Mouse (Mus musculus): ENCODE measurements at regions not wholly inside any gene's neighbourhood (a gene's known extent, or its start where the extent isn't known, plus 50 kb on each side); places are given as distances from the start of the nearest gene placed in this dataset.

DNA sequence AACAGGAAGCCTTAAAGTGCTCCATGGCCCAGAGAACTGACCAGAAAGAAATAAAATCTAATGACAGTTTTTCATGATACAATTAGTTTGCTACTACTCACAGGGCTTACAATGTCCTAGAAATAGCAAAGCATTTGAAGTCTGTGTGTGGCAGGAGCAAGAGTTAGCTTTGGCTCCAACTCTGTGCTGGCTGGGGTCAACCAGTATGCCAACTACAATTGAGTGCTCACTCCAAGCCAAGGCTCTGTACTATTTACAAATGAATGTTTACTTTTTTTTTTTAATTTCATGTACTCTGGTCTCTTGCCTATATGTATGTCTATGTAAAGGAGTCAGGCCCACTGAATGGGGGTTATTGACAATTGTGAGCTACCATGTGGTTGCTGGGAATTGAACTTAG lies 75.7 kb upstream of the Jak1 start:
- DNase-seq = no peak

DNA sequence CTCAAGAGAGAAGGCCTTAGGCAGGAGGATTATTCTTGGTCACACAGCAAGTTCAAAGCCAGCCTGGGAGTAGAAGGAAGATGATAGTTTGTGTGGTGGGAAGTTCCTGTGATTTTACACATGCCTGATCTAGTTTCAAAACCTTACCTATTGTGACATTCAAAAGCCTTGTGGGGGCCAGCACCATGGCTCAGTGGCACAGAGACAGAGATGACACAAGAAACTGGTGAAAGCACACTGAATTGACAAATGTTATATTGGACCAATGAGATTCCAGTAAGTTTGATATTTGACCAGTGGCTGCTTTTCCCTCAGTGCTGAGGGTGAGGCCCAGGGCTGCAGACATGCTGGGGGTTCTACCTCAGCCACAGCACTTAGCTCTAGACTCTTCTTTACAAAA lies 73.1 kb upstream of the Jak1 start:
- DNase-seq = no peak

DNA sequence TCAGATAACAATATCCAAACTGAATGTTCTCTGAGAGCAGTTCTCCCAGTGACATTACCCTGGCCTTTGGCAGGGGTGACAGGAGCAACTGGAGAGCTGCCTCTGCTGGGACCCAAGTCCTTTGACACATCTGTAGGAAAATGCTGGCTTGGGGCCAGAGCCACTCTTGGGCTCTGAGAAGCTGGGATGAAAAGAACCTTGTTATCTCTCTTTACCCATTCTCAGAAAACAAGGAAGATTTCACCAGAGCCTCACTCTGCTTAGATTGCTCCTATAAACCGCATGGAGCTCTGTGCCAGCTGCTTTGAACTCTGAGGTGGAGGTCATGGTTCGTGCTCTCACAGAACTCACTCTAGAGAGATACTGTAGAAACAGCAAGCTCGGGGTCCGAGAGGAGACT lies 71.7 kb upstream of the Jak1 start:
- no peak for DNase-seq

DNA sequence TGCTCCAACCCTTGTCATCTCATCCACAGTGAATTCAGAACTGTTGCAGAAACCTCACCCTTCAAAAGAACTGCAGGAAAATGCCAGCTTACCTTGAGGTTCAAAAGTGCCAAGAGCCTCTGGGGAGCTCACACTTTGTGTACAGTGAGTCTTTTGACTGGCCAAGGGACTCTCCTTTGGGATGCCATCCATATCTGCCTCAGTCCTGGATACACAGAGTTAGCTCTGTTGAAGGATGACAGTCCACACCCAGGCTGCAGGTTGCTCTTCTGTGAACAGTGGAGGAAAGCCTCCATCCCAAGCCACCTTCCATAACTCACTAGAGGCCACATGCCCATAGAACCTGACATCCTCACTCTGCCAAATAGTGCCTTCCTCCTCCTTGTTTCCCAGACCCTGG lies 71.3 kb upstream of the Jak1 start:
- no peak for DNase-seq

DNA sequence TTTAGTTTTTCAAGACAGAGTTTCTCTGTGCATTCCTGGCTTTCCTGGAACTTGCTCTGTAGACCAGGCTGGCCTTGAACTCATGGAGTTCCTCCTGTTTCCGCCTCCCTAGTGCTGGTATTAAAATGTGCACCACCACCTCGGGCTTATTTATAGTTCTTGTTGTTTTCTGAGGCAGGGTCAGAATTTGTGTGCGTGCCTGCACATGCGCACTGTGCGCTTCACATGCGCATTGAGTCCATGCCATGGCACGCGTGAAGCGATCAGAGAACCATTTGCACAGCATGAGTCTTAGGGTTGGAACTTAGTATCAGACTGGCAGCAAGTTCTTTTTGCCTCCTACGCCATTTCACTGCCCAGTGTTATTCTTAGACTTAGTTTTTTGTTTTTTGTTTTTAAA lies 68.8 kb upstream of the Jak1 start:
- no peak for DNase-seq

DNA sequence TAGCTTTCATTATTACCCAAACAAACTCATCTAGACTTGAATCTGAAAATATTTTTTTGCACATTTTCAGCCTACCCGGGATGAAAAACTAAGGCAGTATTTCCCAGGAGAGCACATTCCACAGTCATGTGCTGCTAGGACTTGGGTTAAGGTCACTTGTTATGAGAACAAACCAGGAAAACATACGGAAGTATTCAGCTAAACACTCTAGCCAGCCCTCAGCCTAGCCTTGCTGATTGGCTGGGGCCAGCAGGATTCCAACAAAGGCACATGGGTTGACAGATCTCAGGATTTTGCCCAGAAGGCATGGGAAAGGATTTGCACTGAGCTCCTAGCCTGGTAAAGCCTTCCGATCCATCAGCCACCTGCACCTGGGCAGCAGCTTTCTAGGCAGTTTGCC lies 68.0 kb upstream of the Jak1 start:
- DNase-seq = no peak

DNA sequence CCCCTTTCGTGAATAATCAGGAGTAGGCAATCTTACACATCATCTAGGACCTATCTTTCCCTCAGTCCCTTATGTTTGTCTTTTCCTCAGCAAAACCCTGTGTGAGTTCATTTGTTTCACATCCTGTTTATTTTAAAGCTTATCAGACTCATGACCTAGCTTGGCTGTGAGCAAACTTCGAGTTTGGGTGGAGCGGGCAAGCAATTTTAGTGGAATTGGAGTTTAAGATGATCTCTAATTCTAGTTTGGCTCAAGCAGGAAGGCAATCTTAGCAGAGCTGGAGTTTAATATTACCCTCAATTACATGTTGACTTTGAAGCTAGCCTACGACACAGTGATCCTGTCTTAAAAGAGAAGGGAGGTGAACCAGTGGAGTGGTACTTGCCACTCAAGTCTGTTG lies 66.1 kb upstream of the Jak1 start:
- DNase-seq = no peak

- no peak for DNase-seq
Measured at GRCm38 (mm10) chr4:101329060-101329459, 64.0 kb upstream of the Jak1 start.

- no peak for DNase-seq
Measured at GRCm38 (mm10) chr4:101326067-101326466, 61.0 kb upstream of the Jak1 start.

DNA sequence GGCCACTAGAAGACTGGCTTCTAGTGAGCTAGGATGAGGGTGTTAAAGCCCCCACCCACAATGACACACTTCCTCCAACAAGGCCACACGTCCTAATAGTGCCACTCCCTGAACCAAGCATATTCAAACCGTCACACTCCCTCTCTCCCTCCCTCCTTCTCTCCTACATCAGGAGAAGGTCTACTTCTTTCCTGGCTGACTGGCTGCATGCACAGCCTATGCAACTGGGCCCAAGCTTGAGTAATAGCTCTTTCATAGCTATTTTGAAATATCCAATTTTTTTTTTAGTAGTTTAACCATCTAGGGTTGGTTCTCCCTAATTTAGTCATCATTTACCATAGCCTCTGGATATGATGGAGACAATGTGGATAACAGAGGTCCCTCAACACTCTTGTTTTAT lies 56.6 kb upstream of the Jak1 start:
- no peak for DNase-seq

- DNase-seq = no peak
Measured at GRCm38 (mm10) chr4:101320587-101320986, 55.5 kb upstream of the Jak1 start.

GRCm38 (mm10) chr4:101319681-101320220 lies 54.7 kb upstream of the Jak1 start:
- DNase-seq = no peak

- DNase-seq = no peak
Measured at GRCm38 (mm10) chr4:101318836-101319235, 53.8 kb upstream of the Jak1 start.

DNA sequence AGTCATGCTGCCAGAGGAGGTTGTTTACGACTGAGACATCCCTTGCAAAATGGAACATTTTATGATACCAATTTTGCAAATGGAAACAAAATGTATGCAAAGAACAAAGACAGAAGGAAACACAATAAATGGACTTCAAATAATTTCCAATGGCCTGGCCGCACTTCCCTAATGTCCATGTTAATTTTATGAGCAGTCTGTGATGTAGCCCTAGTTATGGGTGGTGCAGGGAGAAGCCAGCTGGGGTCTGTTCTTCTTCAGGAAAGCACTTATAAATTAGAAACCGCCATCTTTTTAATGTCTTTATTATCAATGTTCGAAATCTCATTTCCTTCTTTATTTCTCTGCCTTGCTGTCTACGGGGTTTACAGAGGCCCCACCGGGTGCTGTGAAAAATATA lies 51.0 kb upstream of the Jak1 start:
- DNase-seq = no peak

All from right cerebral cortex, postnatal 14 days (tissue).